Mouse (Mus musculus) urinary bladder, postnatal 25 days (tissue): ENCODE results near the gene Fam216b.

Experiments
- DNase-seq: peaks from one replicate; pipeline ENCODE4 v3.0.0; 2022; ENCODE audit warnings: low spot score

The Fam216b gene

DNA sequence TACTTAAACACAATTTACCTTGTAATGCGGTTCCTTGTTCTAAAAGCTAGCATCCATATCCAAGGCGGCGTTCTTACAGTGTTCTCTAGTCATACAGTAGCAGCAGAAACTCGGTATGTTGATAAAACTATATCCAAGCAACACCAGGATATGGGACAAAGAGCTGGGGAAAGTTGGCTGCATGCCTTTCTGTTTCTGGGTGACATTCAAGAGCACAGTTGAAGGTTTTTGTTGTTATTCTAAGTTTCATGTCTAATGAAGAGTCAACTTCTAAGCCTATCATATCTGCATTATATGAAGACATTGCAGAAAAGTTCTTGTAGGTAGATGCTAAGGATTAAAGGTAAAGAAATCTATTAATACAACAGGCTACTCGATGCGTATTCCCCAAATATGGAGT, at the start of gene Fam216b:
Gene Fam216b (minus strand): TSS at position 101 of the 400 bp plus-strand sequence.
- DNase-seq, result no peak

DNA sequence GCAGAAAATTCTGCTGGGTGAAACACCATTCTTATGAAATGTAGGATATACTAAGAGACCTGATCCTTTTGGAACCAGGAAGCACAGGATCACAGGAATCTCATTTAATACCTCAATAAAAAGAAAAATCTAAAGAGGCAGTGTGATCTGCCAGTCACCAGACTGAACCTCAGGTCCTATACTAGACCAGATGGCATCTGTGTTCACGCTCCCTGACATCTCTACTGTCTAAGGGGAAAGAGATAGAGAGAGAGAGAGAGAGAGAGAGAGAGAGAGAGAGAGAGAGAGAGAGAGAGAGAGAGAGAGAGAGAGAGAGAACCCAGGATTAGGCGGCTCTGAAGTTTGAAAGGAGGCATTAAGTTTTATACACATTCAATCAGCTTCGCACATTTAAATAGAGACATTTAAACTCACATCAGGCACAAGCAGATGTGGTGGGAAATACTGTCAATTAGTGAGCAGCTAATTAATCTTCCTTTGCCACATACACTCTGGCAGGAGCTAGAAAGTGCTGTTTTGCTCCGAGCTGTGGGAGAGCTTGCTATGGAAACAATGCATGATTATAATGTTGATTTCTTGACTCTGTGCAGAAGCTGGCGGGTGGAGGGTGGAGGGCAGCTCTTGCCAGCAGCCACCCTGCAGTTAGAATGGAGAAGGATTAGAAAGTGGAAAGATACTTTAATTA, 43.7 kb upstream of the Fam216b start:
- no peak for DNase-seq

DNA sequence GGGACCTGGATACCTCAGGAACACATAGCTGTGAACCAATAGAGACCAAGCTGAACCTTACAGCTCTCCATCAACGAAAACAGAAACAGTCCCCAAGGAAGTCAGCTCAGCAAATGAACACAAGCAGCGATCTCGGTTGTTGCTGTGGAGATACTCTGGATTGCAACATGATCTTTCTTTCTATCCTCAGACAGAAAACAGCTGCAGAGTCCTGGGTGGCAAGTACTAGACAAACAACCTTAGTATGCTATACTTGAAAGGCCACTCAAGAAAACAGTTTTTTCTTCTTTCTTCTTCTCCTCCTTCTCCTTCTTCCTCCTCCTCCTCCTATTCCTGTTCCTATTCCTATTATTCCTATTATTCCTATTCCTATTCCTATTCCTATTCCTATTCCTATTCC, 37.9 kb upstream of the Fam216b start:
- DNase-seq, result no peak

DNA sequence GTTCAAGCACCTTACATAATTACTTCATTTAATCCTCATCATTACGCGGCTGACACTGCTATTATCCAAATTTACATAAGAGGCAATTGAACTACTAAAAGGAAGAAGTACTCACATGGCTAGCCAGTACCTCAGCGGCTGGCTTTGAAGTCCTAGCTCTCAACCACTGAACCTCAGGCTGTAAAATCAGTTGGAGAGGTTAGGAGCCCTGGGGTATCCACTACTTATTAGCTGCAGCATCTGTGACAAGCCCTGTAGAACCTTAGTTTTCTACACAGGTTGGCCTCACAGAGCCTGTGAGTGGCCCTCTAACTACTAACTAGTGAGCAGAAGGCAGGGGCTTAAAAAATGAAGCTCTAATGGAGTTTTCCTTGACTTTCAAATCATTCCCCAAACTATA, 31.5 kb upstream of the Fam216b start:
- DNase-seq, result no peak

DNA sequence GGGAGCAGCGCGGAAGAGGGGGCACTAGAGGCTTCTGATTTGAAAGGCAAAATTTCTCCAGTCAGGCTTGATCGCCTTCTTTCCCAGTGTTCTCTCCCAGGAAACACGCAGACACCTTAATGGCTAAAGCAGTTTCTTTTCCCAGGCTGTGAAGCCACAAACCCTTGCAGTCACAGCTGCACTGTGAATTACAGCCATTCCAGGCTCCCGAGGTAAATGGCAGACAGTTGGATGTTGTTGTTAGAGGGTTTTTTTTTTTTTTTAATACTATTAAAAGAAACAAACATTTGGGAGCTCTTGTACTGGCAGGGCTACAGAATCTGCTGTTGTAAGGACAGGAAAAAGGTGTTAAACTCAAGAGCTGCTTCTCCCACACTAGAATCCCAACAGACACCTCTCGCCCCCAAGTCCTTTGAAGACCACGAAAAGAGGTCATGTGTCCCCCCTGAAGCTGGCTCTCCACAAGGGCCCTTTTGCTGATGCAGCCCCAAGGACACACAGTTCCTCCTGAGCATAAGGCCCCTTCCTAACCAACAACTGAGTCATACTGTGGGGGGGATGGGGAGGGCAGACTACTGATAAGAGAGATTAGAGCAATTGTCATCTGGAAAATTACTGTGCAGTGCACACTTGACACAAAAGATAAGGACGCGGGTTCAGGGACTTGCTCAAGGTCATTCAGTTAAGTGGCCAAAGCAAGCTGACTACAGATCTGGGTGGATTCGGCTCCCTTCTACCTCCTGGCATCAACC, 30.8 kb upstream of the Fam216b start:
- DNase-seq, result no peak

DNA sequence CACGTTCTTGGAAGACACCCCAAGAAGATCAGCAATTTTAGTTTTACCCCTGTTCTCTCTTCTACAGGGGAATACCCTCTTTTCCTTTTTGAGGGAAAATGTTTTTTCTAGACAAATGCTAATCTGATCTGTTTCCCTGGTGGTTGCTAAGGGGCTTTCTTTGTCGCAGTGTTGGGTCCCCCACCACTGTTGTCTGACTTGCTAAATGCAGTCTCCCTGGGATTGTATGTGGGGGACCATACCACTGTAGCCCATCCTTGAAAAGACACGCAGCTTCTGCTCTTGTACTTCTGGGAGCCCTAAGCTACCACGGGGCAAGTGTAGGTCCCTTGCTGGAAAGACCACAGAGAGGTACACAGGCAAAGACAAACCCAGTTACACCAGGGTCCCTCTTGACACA, 28.9 kb upstream of the Fam216b start:
- DNase-seq, result no peak

DNA sequence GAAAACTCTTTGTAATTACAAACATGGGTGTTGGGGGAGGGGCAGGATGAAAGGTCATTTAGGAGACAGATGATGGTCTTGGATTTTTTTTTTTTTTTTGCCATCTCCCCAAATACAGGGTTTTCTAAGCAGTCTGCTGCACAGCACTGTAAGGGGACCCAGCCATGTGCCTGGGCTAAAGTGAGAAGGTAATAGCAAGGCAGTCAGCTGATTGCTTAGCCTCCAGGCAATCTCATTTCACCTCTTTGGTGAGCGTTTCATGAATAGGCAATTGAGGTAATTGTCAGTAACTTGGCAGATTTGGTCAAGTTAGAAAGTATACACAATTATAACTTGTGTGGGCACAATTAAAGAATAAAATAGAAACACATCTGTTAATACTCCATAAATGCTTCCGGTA, 28.5 kb upstream of the Fam216b start:
- DNase-seq, result no peak

DNA sequence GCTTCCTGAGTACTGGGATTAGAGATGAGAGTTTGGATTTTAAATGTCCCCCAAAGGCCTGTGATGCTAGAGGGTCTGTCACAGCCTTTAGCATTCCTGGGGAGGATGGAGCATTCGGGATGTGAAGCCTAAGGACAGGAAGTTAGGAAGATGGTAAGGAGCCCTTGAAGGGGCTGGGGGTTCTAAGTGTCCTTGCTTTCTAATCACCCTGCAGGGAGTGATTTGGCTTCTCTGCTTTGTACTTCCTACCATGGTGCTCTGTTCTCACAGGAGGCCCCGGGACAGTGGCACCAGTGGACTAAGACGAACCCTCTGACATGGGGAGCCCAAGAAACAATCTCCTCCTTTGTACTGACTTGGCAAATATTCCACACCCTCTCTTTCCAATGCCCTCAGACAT, 23.7 kb upstream of the Fam216b start:
- DNase-seq, result no peak

DNA sequence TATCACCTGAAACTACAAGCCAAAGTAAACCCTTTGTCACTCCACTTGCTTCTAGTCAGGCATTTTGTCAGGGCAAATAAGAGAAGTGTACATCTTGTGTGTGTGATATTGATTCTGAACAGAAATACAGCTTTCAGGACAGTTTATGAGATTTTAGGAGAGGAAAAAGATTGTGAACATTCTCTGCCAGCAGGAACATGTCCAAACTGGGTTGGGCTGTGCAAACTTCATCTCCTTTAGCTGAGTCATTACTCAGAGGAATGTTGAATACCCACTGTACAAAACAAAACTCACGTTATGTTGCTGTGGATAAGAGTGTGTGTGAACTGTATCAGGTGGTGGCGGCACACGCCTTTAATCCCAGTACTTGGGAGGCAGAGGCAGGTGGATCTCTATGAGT, 22.1 kb upstream of the Fam216b start:
- peak; percentile 8 for DNase-seq

DNA sequence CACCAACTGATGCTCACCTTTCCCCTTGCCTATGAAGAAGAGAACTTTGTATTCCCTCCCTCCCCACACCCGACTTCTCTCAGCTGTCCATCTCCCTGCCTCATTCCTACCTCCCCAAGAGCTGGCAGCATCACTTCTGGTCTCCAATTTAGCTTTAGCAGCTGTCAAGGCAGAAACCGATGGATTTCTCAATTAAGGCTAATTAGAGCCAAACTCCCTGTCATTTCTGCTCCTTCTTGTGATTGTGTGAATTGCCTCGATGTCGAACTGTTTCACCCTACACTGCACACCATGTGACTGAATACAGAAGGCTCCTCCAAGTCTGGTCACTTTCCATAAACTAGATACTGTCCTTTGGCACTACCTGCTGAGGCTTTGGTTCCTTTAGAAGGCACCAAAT, 20.6 kb upstream of the Fam216b start:
- no peak for DNase-seq

DNA sequence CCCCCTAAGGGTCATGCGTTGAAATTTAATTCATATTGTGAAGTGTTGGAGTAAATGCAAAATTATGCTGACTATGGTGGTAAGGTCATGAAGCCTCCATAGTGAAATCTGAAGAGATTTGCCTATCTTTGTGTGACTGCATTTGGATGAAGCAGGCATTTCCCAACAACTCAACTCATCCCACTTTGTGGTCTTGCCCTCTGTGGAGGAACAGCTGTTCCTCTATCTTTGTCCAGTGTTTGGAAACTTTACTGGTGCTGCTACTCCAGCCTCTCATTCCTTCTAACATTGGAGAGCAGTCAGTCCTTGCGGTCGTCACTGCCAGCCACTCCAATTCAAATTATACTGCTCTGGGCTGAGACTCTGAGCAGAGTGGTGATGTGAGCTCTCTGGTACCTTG, 19.6 kb upstream of the Fam216b start:
- no peak for DNase-seq

DNA sequence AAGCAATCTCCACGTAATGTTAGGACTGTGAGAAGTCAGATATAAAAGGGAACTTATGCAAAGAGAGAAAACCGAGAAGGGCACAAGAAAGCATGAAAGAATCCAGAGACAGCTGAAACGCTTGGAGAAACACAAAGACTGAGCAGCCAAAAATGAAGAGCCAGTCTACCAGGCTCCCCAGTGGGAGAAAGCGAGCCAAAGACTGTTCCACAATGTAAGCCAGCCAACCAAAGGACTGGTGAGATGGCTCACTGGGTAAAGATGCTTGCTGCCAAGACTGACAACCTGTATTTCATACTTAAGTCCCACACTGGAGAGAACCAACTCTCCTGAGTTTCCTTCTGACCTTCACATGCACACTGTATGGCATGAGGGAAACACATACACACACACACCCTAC, 784 bp upstream of the Fam216b start:
- DNase-seq, result no peak

DNA sequence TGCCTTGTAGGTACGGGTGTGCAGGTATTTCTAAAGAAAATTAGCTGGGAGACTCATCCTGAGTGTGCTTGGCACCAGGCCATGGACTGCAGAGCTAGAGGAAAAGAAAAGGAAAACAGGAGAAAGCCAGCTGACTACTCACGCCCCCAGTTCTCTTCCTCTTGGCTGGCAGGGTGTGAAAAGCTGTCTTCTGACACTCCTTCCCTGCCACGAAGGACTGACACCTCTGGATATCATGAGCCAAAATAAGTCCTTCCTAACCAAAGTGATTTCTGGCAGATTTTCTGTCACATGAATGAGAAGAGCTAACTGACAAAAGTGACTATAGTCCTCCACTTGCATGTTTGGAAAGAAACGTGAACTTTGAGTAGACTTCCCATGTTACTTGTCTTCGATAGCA, 5.3 kb downstream of the Fam216b start:
- DNase-seq, result no peak

DNA sequence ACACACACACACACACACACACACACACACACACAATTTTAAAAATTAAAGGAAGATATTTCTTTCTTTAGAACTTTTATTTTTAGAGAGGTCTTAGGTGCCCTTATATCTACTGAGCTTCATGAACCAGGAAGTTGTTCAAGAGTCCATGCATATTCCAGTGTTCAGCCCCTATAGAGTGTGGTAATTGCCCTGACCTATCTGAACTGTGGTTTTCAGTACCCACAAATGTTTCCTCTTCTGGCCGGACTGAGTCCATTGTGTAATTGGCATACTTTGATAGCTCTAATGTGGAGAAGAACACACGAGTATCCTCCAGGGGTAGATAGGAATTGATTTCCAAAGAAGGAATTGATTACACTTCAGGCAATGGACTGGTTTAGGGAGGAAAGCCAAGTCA, 11.3 kb downstream of the Fam216b start:
- DNase-seq, result no peak

DNA sequence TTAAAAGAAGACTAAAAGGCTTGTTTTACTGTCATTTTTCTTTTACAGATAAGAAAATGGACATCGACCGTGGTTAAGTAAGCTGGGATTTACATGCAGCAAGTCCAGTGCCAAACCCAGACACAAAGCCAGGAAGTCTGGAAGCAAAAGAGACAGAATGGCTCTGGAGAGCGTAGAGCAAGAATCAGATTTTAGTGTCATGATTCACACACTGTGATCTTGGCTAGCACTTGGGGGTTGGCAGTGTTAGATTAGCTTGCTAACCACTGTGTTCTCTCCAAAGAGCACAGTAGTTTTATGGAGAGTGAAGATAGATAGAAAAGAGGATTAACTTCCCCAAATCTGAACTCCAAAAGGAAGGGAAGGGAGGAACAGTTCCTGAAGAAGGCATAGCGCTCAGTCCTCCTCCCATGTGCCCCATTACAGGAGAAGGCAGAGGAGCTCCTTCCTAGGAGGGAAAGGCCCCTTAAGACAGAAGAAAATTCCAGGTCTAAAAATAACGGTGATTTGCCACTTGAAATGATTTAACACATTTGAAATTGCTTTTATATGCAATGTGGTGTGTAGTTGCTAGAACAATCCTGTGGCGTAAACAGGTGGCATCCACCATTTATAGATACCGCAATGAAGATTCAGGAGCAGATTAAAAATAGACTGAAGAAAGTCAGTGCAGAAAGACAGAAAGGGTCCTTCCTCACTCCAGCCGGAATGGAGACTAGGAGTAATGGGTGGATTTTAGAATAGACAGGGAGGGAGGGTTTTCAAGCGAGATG, 22.7 kb downstream of the Fam216b start:
- no peak for DNase-seq

DNA sequence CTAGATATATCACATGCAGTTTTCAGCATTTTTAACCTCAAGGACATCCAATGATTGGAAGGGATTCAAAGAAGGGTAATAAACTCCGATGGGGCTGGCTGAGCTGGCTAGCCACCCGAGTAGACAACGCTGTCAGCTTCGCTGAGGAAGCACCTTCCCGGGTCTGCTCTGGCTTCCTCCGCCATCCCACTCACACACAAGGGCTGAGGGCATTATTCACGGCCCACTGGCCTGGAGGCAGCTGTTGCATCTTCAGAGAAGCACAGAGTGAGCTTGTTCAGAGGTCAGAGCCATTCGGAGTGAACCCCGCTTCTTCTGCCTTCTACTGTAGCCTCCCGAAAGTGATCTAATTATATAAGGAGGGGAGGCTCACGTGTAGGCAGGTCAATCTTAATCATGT, 26.3 kb downstream of the Fam216b start:
- no peak for DNase-seq

DNA sequence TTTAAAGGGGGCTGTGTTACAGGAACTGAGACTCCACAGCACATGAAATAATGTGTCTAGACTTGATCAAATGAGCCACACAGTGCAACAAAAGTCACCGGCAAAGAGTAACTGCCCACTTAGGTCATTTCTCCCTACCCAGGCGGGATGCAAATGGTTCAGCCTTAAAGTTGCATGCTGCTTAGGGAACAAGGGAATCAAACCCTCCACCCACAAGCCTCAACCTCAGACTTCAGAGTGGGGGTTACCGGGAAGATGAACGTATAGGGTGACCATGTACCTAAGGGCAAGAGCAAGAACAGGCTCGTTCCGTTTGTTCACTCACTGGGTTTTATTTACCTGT, 28.2 kb downstream of the Fam216b start:
- DNase-seq, result no peak

DNA sequence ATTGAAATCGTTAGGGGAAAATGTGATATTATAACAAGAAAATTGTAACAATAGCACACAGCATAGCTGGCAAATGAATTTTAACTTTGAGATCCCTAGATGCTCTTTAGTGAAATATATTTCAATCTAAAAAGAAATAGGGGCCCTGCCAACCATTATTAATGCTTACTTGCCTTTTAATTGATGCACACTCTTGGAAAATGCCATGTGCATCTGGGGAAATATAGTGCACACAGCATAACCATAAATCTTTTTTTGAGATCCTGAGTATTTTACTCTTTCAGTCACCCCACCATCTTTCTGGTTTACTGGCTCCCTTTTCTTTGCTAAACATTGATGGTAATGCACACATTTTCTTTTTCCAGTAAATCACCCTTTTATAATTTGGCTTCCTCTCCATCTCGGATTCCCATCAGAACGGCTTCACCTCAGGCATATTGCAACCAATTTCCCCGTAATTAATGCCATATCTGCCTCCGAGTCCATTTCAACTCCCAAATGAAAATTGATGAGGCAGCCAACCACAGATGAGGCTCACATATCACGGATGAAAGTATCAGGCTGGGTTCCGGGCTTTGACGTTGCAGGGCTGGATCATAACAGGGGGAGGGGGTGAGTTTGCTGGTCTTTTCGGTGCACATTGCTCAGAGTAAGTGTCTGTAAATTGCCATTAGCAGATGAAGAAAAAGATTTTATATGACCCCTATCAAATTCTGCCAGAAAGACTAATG, 28.8 kb downstream of the Fam216b start:
- no peak for DNase-seq

DNA sequence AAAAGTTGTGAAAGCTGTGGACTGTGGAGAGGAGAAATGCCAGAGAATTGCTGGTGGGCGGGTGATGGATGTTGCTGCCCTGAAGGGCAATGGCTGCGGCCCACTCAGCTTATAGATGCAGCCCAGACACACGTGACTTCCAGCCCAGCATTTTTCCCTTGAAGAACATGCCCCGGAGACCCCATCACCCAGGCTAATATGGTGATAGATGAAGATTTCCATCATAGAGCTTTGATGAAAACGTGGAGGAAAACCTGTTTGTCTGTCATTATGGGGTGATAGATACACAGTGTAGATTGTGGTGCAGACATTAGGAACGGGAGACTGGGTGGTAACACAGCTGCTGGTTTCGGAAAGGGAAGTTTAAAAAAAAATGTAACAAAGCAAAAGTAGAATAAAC, 31.4 kb downstream of the Fam216b start:
- no peak for DNase-seq

DNA sequence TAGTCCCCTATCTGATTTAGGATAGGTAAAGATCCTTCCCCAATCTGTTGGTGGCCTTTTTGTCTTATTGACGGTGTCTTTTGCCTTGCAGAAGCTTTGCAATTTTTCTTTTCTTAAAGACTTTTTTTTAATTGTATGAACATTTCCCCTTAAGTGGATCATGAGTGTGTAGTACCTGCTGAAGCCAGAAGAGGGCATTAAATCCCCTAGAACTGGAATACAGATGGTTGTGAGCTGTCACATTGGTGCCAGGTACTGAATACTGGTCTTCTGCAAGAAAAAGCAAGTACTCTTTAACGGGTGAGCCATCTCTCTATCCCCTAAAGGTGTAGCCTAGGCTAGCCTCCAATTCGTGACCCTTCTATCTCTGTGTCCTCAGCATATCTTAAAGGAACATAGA, 32.4 kb downstream of the Fam216b start:
- DNase-seq, result no peak

DNA sequence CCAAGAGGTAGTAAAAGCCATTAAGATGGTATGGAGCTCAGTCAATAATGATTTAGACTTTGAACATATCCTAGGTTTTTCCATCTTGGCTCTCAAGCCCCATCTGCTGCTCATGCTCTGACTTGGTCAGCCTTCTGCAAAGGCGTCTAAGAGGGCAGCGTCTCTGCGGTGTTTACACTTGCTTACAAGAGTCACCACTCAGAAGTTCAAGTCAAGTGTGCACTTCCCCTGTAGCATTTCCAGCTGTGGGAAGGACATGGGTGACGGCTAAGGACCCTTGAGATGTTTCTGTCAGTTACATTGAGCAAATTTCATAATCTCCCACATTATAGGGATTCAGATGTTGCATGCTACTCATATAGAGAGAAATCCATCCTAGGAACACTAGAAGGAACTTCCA, 40.1 kb downstream of the Fam216b start:
- no peak for DNase-seq

DNA sequence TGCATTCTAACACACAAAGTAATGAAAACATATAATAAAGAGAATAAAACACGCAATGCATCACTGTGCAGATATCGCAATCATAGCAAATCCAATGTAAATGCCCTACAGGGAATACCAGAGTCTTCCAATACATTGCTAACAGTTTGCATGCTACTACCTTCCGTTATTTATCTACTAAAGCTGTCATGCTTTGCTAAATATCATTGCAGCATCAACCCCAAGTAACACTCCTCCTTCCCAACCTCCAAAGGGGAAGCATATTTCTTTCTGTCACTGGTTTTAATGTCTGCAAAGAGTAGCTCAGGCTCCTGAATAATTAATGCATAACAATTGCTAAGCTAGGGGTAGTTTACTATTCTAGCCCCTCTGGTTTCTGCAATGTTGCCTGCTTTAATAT, 40.5 kb downstream of the Fam216b start:
- no peak for DNase-seq

DNA sequence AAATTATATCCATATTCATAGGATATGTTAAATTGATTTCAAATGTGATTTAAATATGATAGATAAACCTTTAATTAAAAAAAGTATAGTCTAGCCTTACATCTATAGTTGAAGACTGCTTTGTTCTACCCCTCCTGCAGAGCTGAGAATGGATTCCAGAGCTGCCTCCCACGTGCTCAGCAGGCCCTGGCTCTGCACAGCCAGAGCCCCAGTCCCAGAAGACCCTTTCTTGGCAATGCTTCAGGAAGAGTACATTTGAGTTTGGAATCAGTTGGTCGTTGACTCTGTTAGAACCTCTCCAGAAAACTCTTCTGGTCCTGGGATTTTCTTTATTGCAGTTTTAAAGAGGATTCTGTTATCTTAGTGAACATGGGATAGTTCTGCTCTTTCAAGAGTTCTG, 45.7 kb downstream of the Fam216b start:
- DNase-seq, result no peak
